Mouse (Mus musculus) frontal cortex, adult (tissue): Measurements from ENCODE around the gene Gm28576.
"Not testable (repeated sequence)": the region's sequence is repeated elsewhere in the genome, so short reads cannot be mapped to it uniquely, and the experiment has no call there.

Experiments used
- ATAC-seq: cut with Nextera tagmentation; 2 replicates; pipeline ENCODE4 v1.9.2; 2017; ENCODE audit warnings: mild to moderate bottlenecking, moderate library complexity, mixed read lengths; ENCODE audit not compliant: low TSS enrichment

Gene Gm28576

GRCm38 (mm10) chrY:7722641-7723040, at the start of gene Gm28576:
Gene Gm28576 (plus strand): TSS chrY:7722941.
- not testable (repeated sequence) for ATAC-seq
